Mouse (Mus musculus): ENCODE data around the gene Sfrp5.

GRCm38 (mm10) chr19:42209485-42209884 is 7.4 kb upstream of the Sfrp5 start:
- no peak for TF ChIP-seq CTCF (IDR thresholded peaks at IDR 0.05)
- TF ChIP-seq EP300 (IDR thresholded peaks at IDR 0.05) = no peak
